Mouse (Mus musculus): Measurements from ENCODE around the gene Macrod1. TPM values are rescaled to one million over a fixed set of nuclear protein-coding genes. Genes with fewer than 3 reads are reported as not detected.

The Macrod1 gene
- total and polyA plus RNA-seq, 2 experiments from 2014 or later = 4.8 to 6.7 TPM

DNA sequence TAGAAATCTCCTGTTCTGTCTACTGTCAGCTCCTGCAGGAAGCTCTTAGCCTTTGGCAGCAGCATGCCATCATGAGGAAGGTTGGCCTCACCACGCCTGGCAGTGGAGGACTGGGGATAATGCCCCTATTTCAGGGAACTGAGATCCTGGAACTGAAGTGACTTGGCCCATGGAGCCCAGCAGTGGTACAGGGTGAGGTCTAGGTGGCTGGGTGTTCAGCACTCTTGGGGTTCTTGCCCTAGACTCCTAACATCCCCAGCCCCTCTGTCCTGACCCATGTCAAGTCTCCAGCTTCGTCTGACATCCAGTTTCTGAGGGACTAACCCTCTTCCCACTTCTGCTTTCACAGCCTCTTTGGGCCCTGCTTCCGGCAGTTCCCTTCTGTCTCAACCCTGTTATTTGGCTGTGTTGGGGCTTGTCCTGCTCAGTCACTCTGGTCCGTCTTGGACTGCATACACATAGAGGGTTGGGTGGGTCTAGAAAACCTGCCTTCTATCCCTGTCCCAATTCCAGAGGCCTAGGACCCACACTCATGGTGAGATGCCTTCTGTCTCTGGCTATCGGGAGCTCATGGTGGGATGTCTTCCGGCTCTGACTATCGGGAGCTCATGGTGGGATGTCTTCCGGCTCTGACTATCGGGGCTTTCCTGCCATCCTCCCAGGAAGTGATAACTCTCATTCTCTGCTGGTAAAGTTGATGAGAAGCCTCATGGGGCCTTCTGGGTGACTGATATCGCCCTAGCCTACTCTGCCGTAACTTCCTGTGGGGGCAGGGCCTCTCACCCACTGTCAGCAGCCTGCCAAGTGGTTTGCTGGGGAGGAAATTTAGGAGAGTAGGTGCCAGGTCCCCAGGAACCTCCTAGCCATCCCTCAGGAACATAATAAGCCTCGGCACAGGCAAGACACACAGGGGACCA, 38.8 kb upstream of the Macrod1 start:
- H3K36me3 ChIP-seq (ENCODE audit: insufficient read depth, low read length) = peaks cover 37% of the 10 kb centered on the region
- WGBS = 87% methylated on average over 12 of the region's 12 CpGs

DNA sequence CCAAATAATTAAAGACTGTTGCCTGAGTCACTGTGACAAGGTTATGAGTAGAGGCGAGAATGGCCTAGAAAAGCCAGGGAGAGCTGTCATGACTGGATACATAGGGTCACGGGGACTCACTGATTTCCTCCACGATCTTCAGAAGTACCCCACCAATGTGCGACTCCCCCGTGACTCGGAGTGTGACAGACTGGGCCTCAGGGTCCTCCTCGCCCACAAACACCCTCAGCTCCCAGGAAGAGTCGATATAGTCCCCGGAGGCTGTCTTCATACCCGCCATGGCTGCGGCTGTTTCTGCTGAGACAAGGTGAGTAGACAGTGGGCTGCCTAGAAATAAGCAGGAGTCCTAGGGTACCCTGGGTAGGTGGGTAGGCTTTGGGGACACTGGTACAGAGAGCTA, 38.1 kb upstream of the Macrod1 start:
- no peak overlapping the region for H3K4me2 ChIP-seq (ENCODE audit: low read depth, low read length)
- H3K9me3 ChIP-seq (ENCODE audit: low read length) = no peaks in the 10 kb centered on the region
- DNase-seq (ENCODE audit: low spot score) (no peak), ATAC-seq (no peak)
- H3K4me1 ChIP-seq (ENCODE audit: insufficient read depth, low read length) = no peaks in the 10 kb centered on the region
- H3K27ac ChIP-seq = peak overlapping the region; percentile 15; the same call in 1 of the 2 replicates
- no peaks in the 10 kb centered on the region for H3K27me3 ChIP-seq (ENCODE audit: insufficient read depth, low read length)
- no peak overlapping the region for H3K4me3 ChIP-seq (ENCODE audit: low read length)
- WGBS = 94% methylated on average over 11 of the region's 11 CpGs
- H3K9ac ChIP-seq (replicated peaks; ENCODE audit: low read length) = no peak overlapping the region
- no peak for TF ChIP-seq CTCF (IDR thresholded peaks at IDR 0.05; ENCODE audit: low read depth)
- H3K36me3 ChIP-seq (ENCODE audit: insufficient read depth, low read length) = peaks cover 43% of the 10 kb centered on the region

More for the DNA sequence above, 38.8 kb upstream of the Macrod1 start:
- no peaks in the 10 kb centered on the region for H3K4me1 ChIP-seq (ENCODE audit: insufficient read depth, low read length)
- no peaks in the 10 kb centered on the region for H3K9me3 ChIP-seq (ENCODE audit: low read length)
- no peaks in the 10 kb centered on the region for H3K27me3 ChIP-seq (ENCODE audit: insufficient read depth, low read length)
- no peak overlapping the region for H3K4me2 ChIP-seq (ENCODE audit: low read depth, low read length)
- TF ChIP-seq CTCF (IDR thresholded peaks at IDR 0.05; ENCODE audit: low read depth) = no peak
- DNase-seq (ENCODE audit: low spot score) (no peak), ATAC-seq (no peak)
- no peak overlapping the region for H3K9ac ChIP-seq (replicated peaks; ENCODE audit: low read length)
- H3K4me3 ChIP-seq (ENCODE audit: low read length) = no peak overlapping the region
- no peak overlapping the region for H3K27ac ChIP-seq

GRCm38 (mm10) chr19:7019191-7019590, 37.4 kb upstream of the Macrod1 start, which contains the start of gene Fermt3:
Gene Fermt3, minus strand, starts transcription at chr19:7019469.
- Histone ChIP-seq H3K27ac (peak within 1 kb of the TSS; percentile 15; the same call in 1 of the 2 replicates), H3K36me3 (ENCODE audit: insufficient read depth, low read length) (peaks cover 47% of the 10 kb centered on the region), H3K4me3 (ENCODE audit: low read length) (no peak within 1 kb of the TSS), H3K4me2 (ENCODE audit: low read depth, low read length) (no peak within 1 kb of the TSS), H3K9me3 (ENCODE audit: low read length) (no peaks in the 10 kb centered on the region), H3K27me3 (ENCODE audit: insufficient read depth, low read length) (no peaks in the 10 kb centered on the region), H3K9ac (replicated peaks; ENCODE audit: low read length) (no peak within 1 kb of the TSS), H3K4me1 (ENCODE audit: insufficient read depth, low read length) (no peaks in the 10 kb centered on the region)
- 89% methylated on average over 5 of the region's 5 CpGs for WGBS
- ATAC-seq (no peak), DNase-seq (ENCODE audit: low spot score) (no peak)
- TF ChIP-seq CTCF (IDR thresholded peaks at IDR 0.05; ENCODE audit: low read depth) = no peak

- H3K9me3 ChIP-seq (ENCODE audit: low read length) = no peaks in the 10 kb centered on the region
- no peaks in the 10 kb centered on the region for H3K27me3 ChIP-seq (ENCODE audit: insufficient read depth, low read length)
- H3K4me1 ChIP-seq (ENCODE audit: insufficient read depth, low read length) = no peaks in the 10 kb centered on the region
- TF ChIP-seq CTCF (IDR thresholded peaks at IDR 0.05; ENCODE audit: low read depth) = peak; percentile 85
- H3K36me3 ChIP-seq (ENCODE audit: insufficient read depth, low read length) = peaks cover 54% of the 10 kb centered on the region
- DNase-seq (ENCODE audit: low spot score) (peak; percentile 73), ATAC-seq (peak; percentile 56; the same call in 1 of the 2 replicates)
- H3K9ac ChIP-seq (replicated peaks; ENCODE audit: low read length) = no peak overlapping the region
- no peak overlapping the region for H3K27ac ChIP-seq
- H3K4me2 ChIP-seq (ENCODE audit: low read depth, low read length) = no peak overlapping the region
- H3K4me3 ChIP-seq (ENCODE audit: low read length) = no peak overlapping the region
- WGBS = 42% methylated on average over 3 of the region's 3 CpGs
These were observed 36.4 kb upstream of the Macrod1 start for GRCm38 (mm10) chr19:7020224-7020641.

DNA sequence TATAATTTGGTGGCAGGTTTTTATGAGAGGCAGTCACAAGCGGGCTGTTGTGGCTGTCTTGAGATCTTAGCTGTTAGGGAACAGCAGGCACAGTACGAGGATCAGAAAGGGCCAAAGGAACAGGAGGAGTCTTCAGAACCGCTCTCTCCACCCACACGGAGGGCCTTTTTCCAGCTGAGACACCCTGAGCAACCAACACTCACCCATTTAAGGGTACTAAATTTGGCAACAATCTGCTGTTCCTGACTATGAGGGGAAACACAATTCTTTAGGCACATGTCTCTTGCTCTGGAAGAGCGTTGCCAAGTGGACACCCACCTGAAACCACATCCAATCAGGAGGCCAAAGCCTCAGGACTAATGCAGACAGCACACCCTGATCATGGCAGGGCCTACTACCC, 27.1 kb upstream of the Macrod1 start:
- DNase-seq (ENCODE audit: low spot score) (no peak), ATAC-seq (no peak)
- no peaks in the 10 kb centered on the region for H3K9me3 ChIP-seq (ENCODE audit: low read length)
- H3K4me3 ChIP-seq (ENCODE audit: low read length) = no peak overlapping the region
- H3K36me3 ChIP-seq (ENCODE audit: insufficient read depth, low read length) = peaks cover 69% of the 10 kb centered on the region
- no peak overlapping the region for H3K9ac ChIP-seq (replicated peaks; ENCODE audit: low read length)
- no peak overlapping the region for H3K27ac ChIP-seq
- TF ChIP-seq CTCF (IDR thresholded peaks at IDR 0.05; ENCODE audit: low read depth) = no peak
- no peak overlapping the region for H3K4me2 ChIP-seq (ENCODE audit: low read depth, low read length)
- WGBS = 96% methylated on average over 5 of the region's 5 CpGs
- no peaks in the 10 kb centered on the region for H3K4me1 ChIP-seq (ENCODE audit: insufficient read depth, low read length)
- no peaks in the 10 kb centered on the region for H3K27me3 ChIP-seq (ENCODE audit: insufficient read depth, low read length)

DNA sequence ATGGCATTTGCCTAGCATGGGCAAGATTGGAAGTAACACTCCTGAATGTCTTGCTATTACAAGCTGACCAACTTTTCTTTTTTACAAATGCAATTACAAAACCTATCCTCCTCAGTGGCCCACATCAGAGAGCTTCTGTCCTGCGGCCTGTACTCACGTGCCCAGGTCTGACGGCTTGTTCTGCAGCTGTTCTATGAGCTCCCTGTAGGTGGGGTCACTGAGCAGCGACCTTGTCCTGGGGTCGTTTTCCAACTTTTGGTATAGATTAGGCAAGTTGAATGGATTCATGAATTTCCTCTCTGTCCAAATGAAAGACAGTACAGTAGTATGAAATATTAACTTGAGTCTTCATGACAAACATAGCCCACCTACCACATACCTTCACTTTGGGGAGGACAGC, 22.6 kb upstream of the Macrod1 start:
- no peak overlapping the region for H3K27ac ChIP-seq
- no peak for DNase-seq (ENCODE audit: low spot score)
- ATAC-seq = no peak
- TF ChIP-seq CTCF (IDR thresholded peaks at IDR 0.05; ENCODE audit: low read depth) = no peak
- H3K9me3 ChIP-seq (ENCODE audit: low read length) = no peaks in the 10 kb centered on the region
- no peak overlapping the region for H3K4me3 ChIP-seq (ENCODE audit: low read length)
- no peak overlapping the region for H3K9ac ChIP-seq (replicated peaks; ENCODE audit: low read length)
- peaks cover 39% of the 10 kb centered on the region for H3K36me3 ChIP-seq (ENCODE audit: insufficient read depth, low read length)
- 89% methylated on average over 5 of the region's 5 CpGs for WGBS
- H3K4me1 ChIP-seq (ENCODE audit: insufficient read depth, low read length) = peaks cover 6% of the 10 kb centered on the region; the same call in 1 of the 2 replicates
- H3K27me3 ChIP-seq (ENCODE audit: insufficient read depth, low read length) = no peaks in the 10 kb centered on the region
- H3K4me2 ChIP-seq (ENCODE audit: low read depth, low read length) = no peak overlapping the region
